Mouse (Mus musculus): ENCODE results near the gene Jph2. TPM values are rescaled to one million over a fixed set of nuclear protein-coding genes. Genes with fewer than 3 reads are reported as not detected.

The Jph2 gene
- polyA plus RNA-seq, 1 experiment from 2014 or later, result 0.74 TPM

GRCm38 (mm10) chr2:163404037-163404815 is 6.4 kb upstream of the Jph2 start:
- no peaks in the 10 kb centered on the region for H3K9me3 ChIP-seq
- WGBS, result 89% methylated on average over 8 of the region's 8 CpGs
- no peak overlapping the region for H3K4me3 ChIP-seq
- ATAC-seq (ENCODE audit: low FRiP score, low read depth), result no peak
- H3K4me2 ChIP-seq, result no peak overlapping the region
- no peaks in the 10 kb centered on the region for H3K27me3 ChIP-seq
- H3K9ac ChIP-seq, result no peak overlapping the region
- H3K27ac ChIP-seq (replicated peaks), result no peak overlapping the region
- no peaks in the 10 kb centered on the region for H3K4me1 ChIP-seq (replicated peaks)
- peaks cover 32% of the 10 kb centered on the region for H3K36me3 ChIP-seq

DNA sequence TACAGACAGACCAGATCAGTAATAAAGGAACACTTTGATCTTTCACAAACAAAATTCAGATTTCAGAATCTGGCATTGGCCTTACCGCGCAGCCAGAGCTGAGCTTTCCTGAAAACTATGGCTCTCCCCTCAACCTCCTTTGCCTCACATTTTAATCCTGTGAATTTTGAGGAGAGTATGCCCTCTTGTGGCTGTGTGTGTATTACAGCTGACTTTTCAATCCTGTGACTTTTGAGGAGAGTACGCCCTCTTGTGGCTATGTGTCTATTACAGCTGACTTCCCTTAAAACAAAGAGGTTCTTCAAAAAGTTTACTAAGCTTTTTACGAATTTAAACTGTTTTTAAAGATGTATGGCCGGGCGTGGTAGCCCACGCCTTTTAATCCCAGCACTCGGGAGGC is 3.4 kb upstream of the Jph2 start:
- H3K4me2 ChIP-seq, result no peak overlapping the region
- no peak for ATAC-seq (ENCODE audit: low FRiP score, low read depth)
- no peak overlapping the region for H3K4me3 ChIP-seq
- no peak overlapping the region for H3K9ac ChIP-seq
- peaks cover 15% of the 10 kb centered on the region for H3K36me3 ChIP-seq
- H3K27me3 ChIP-seq, result no peaks in the 10 kb centered on the region
- WGBS, result 14% methylated on average over 8 of the region's 8 CpGs
- no peak overlapping the region for H3K27ac ChIP-seq (replicated peaks)
- H3K4me1 ChIP-seq (replicated peaks), result no peaks in the 10 kb centered on the region
- H3K9me3 ChIP-seq, result no peaks in the 10 kb centered on the region

- Histone ChIP-seq H3K4me3 (no peak overlapping the region), H3K9me3 (no peaks in the 10 kb centered on the region), H3K27ac (replicated peaks) (no peak overlapping the region), H3K9ac (no peak overlapping the region), H3K4me2 (no peak overlapping the region), H3K4me1 (replicated peaks) (no peaks in the 10 kb centered on the region), H3K36me3 (peaks cover under 1% of the 10 kb centered on the region; the same call in 1 of the 2 replicates), H3K27me3 (no peaks in the 10 kb centered on the region)
- 77% methylated on average over 8 of the region's 8 CpGs for WGBS
- ATAC-seq (ENCODE audit: low FRiP score, low read depth), result no peak
These were observed 1.4 kb upstream of the Jph2 start for GRCm38 (mm10) chr2:163399222-163399621.

GRCm38 (mm10) chr2:163398770-163399169 is 977 bp upstream of the Jph2 start:
- Histone ChIP-seq H3K4me2 (no peak overlapping the region), H3K4me3 (no peak overlapping the region), H3K27ac (replicated peaks) (no peak overlapping the region), H3K9ac (no peak overlapping the region), H3K4me1 (replicated peaks) (no peaks in the 10 kb centered on the region), H3K36me3 (no peaks in the 10 kb centered on the region), H3K9me3 (no peaks in the 10 kb centered on the region), H3K27me3 (no peaks in the 10 kb centered on the region)
- WGBS, result 87% methylated on average over 4 of the region's 4 CpGs
- no peak for ATAC-seq (ENCODE audit: low FRiP score, low read depth)

DNA sequence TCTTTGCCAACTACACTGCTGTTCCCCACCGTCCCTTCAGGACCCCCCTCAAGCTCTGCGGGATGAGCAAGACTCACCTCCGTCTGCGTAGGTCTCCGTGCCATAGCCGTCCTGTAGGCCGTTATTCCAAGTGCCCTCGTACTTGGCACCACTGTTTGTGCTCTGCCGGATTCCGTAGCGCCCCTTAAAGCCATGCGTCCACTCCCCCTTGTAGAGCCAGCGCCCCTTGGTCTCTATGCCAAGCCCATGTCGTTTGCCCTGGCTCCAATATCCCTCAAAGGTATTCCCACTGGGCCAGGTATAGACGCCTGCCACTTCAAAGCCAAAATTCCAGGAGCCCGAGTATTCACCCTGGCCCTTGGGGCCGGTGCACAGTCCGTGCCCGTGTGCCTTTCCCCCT is 722 bp downstream of the Jph2 start:
- no peaks in the 10 kb centered on the region for H3K27me3 ChIP-seq
- no peak overlapping the region for H3K4me2 ChIP-seq
- ATAC-seq (ENCODE audit: low FRiP score, low read depth), result no peak
- H3K4me1 ChIP-seq (replicated peaks), result no peaks in the 10 kb centered on the region
- H3K36me3 ChIP-seq, result no peaks in the 10 kb centered on the region
- no peak overlapping the region for H3K9ac ChIP-seq
- H3K27ac ChIP-seq (replicated peaks), result no peak overlapping the region
- H3K9me3 ChIP-seq, result no peaks in the 10 kb centered on the region
- 93% methylated on average over 19 of the region's 19 CpGs for WGBS
- H3K4me3 ChIP-seq, result no peak overlapping the region

DNA sequence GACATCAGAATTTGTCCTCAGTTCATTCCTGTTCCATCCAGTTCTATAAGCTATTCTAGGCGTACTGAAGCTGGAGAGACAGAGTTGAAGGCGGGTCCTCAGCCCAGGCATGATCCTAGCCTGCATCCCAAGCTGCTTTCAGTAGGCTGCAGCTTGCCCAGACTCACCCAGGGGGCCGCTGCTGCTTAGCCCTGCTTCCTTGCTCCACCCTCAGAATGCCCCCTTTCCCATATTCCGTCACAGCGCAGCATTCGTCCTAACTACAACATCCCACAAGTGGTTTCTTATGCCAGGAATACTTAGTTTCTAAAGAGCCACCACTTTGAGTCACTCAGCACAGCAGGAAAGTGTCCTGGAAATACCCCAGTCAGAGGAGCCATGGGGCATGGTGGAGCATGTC is 2.8 kb downstream of the Jph2 start:
- WGBS, result 76% methylated on average over 6 of the region's 6 CpGs
- Histone ChIP-seq H3K27me3 (no peaks in the 10 kb centered on the region), H3K9ac (no peak overlapping the region), H3K4me2 (no peak overlapping the region), H3K36me3 (no peaks in the 10 kb centered on the region), H3K27ac (replicated peaks) (no peak overlapping the region), H3K4me1 (replicated peaks) (no peaks in the 10 kb centered on the region), H3K9me3 (no peaks in the 10 kb centered on the region), H3K4me3 (no peak overlapping the region)
- ATAC-seq (ENCODE audit: low FRiP score, low read depth), result no peak

- H3K36me3 ChIP-seq, result no peaks in the 10 kb centered on the region
- H3K4me3 ChIP-seq, result no peak overlapping the region
- no peak overlapping the region for H3K9ac ChIP-seq
- no peaks in the 10 kb centered on the region for H3K4me1 ChIP-seq (replicated peaks)
- no peak for ATAC-seq (ENCODE audit: low FRiP score, low read depth)
- no peak overlapping the region for H3K4me2 ChIP-seq
- no peak overlapping the region for H3K27ac ChIP-seq (replicated peaks)
- WGBS, result 74% methylated on average over 6 of the region's 6 CpGs
- no peaks in the 10 kb centered on the region for H3K27me3 ChIP-seq
- no peaks in the 10 kb centered on the region for H3K9me3 ChIP-seq
These were observed 3.8 kb downstream of the Jph2 start for GRCm38 (mm10) chr2:163393976-163394375.

DNA sequence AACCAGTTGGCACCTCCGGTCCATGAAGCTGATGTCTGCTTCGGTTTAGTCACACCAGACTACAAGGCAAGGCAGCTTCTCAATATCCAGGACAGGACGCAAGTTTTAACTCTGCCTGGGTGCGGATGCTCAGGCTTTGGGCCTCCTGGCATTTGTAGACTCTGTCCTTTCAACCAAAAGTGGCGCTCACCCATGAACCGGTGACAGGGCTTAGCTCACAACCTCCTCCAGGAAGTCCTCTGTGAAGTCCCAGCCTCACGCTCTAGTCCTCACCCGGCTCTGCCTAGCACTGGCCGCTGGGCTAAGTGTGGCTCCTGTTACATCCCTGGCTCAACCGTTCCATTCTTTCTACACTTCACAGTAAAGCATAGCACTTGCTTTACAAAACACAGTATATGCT is 4.6 kb downstream of the Jph2 start:
- WGBS, result 96% methylated on average over 10 of the region's 10 CpGs
- no peaks in the 10 kb centered on the region for H3K36me3 ChIP-seq
- H3K27me3 ChIP-seq, result no peaks in the 10 kb centered on the region
- no peak for ATAC-seq (ENCODE audit: low FRiP score, low read depth)
- H3K4me3 ChIP-seq, result no peak overlapping the region
- no peak overlapping the region for H3K9ac ChIP-seq
- H3K4me1 ChIP-seq (replicated peaks), result no peaks in the 10 kb centered on the region
- no peaks in the 10 kb centered on the region for H3K9me3 ChIP-seq
- H3K27ac ChIP-seq (replicated peaks), result no peak overlapping the region
- H3K4me2 ChIP-seq, result no peak overlapping the region

- no peaks in the 10 kb centered on the region for H3K36me3 ChIP-seq
- WGBS, result 88% methylated on average over 6 of the region's 6 CpGs
- no peak overlapping the region for H3K27ac ChIP-seq (replicated peaks)
- no peak overlapping the region for H3K4me3 ChIP-seq
- H3K4me2 ChIP-seq, result no peak overlapping the region
- no peak for ATAC-seq (ENCODE audit: low FRiP score, low read depth)
- H3K27me3 ChIP-seq, result no peaks in the 10 kb centered on the region
- H3K4me1 ChIP-seq (replicated peaks), result no peaks in the 10 kb centered on the region
- H3K9ac ChIP-seq, result no peak overlapping the region
- no peaks in the 10 kb centered on the region for H3K9me3 ChIP-seq
These were observed 5.4 kb downstream of the Jph2 start for GRCm38 (mm10) chr2:163392436-163392835.

- Histone ChIP-seq H3K36me3 (no peaks in the 10 kb centered on the region), H3K27ac (replicated peaks) (no peak overlapping the region), H3K9me3 (no peaks in the 10 kb centered on the region), H3K4me1 (replicated peaks) (no peaks in the 10 kb centered on the region), H3K4me3 (no peak overlapping the region), H3K4me2 (no peak overlapping the region), H3K27me3 (no peaks in the 10 kb centered on the region), H3K9ac (no peak overlapping the region)
- no peak for ATAC-seq (ENCODE audit: low FRiP score, low read depth)
- WGBS, result 84% methylated on average over 15 of the region's 15 CpGs
These were observed 11.2 kb downstream of the Jph2 start for GRCm38 (mm10) chr2:163386423-163387190.

- Histone ChIP-seq H3K9ac (no peak overlapping the region), H3K4me1 (replicated peaks) (no peaks in the 10 kb centered on the region), H3K9me3 (no peaks in the 10 kb centered on the region), H3K4me3 (no peak overlapping the region), H3K27me3 (no peaks in the 10 kb centered on the region), H3K36me3 (no peaks in the 10 kb centered on the region), H3K27ac (replicated peaks) (no peak overlapping the region), H3K4me2 (no peak overlapping the region)
- no peak for ATAC-seq (ENCODE audit: low FRiP score, low read depth)
- 88% methylated on average over 6 of the region's 6 CpGs for WGBS
These were observed 12.7 kb downstream of the Jph2 start for GRCm38 (mm10) chr2:163385126-163385525.

- Histone ChIP-seq H3K4me3 (no peak overlapping the region), H3K36me3 (no peaks in the 10 kb centered on the region), H3K9ac (no peak overlapping the region), H3K27ac (replicated peaks) (no peak overlapping the region), H3K9me3 (no peaks in the 10 kb centered on the region), H3K4me2 (no peak overlapping the region), H3K4me1 (replicated peaks) (no peaks in the 10 kb centered on the region), H3K27me3 (peaks cover 10% of the 10 kb centered on the region)
- ATAC-seq (ENCODE audit: low FRiP score, low read depth), result no peak
- 84% methylated on average over 8 of the region's 8 CpGs for WGBS
These were observed 16.5 kb downstream of the Jph2 start for GRCm38 (mm10) chr2:163381246-163381645.

All from hindbrain, embryonic 15.5 days (tissue).